Mouse (Mus musculus) limb, embryonic 13.5 days (tissue): ENCODE data around the gene Rap1b. TPM values are rescaled to one million over a fixed set of nuclear protein-coding genes. Genes with fewer than 3 reads are reported as not detected.

ENCODE experiments used
- ATAC-seq: fragments of 200-750 bp; cut with Nextera tagmentation; 2 replicates; pipeline ENCODE4 v1.8.0; 2017; ENCODE audit warnings: low read depth, moderate number of reproducible peaks, moderate TSS enrichment; ENCODE audit not compliant: low FRiP score
- H3K27ac ChIP-seq: fragments of 300-500 bp; sonication (generic); 2 replicates; pipeline ENCODE4 v1.5.1; 2015; ENCODE audit warnings: inconsistent platforms, mild to moderate bottlenecking, moderate library complexity
- H3K27me3 ChIP-seq: fragments of 300-500 bp; sonication (generic); 2 replicates; pipeline ENCODE4 v1.6.1; 2015; ENCODE audit warnings: mild to moderate bottlenecking, inconsistent platforms
- H3K36me3 ChIP-seq: fragments of 300-500 bp; sonication (generic); 2 replicates; pipeline ENCODE4 v1.6.1; 2015; ENCODE audit warnings: inconsistent platforms, mild to moderate bottlenecking, moderate library complexity
- H3K4me1 ChIP-seq: fragments of 300-500 bp; sonication (generic); 2 replicates; pipeline ENCODE4 v1.6.1; 2015; ENCODE audit warnings: inconsistent platforms
- H3K4me2 ChIP-seq: fragments of 300-500 bp; sonication (generic); replicated peaks from 2 replicates; pipeline ENCODE4 v1.6.1; 2015; ENCODE audit warnings: inconsistent platforms, mild to moderate bottlenecking, moderate library complexity
- H3K4me3 ChIP-seq: fragments of 300-500 bp; sonication (generic); 2 replicates; pipeline ENCODE4 v1.5.1; 2015; ENCODE audit warnings: moderate library complexity, mild to moderate bottlenecking, inconsistent platforms
- H3K9ac ChIP-seq: fragments of 300-500 bp; sonication (generic); 2 replicates; pipeline ENCODE4 v1.6.1; 2015; ENCODE audit warnings: mild to moderate bottlenecking, inconsistent platforms
- H3K9me3 ChIP-seq: fragments of 300-500 bp; sonication (generic); 2 replicates; pipeline ENCODE4 v1.6.1; 2016; ENCODE audit warnings: inconsistent platforms
- WGBS: fragments of 180-500 bp; shearing (Covaris S2); methylation state at CpG from one replicate; pipeline ENCODE4 v1.1.7; 2015; 5-methylcytosine and 5-hydroxymethylcytosine counted together
- polyA plus RNA-seq: library from polyadenylated mRNA; unstranded; fragments of >200 nt; fragmentation: Nextera tagmentation; extraction: Ambion mirVana; gene quantifications from 2 replicates; pipeline ENCODE4 v1.2.1, GENCODE M21; 2015

Gene Rap1b
- polyA plus RNA-seq, 1 experiment from 2014 or later: 173 TPM

DNA sequence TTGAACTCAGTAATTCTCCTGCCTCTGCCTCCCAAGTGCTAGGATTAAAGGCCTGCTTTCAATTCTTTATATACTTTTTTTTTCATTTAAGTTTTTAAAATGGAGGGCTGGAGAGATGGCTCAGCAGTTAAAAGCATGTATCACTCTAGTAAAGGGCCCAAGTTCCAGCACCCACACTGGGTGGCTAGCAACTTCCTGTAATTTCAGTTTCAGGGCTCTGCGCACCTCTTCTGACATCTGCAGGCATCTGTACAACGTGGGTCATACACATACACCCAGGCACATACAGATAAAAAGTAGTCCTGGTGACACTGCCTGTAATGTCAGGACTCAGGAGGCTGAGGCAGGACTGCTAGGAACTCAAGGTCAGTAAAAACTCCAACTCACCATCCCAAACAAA, 9.5 kb downstream of the Rap1b start:
- H3K9ac ChIP-seq: no peak overlapping the region
- H3K4me3 ChIP-seq: no peak overlapping the region
- H3K36me3 ChIP-seq: peaks cover 4% of the 10 kb centered on the region; the same call in 1 of the 2 replicates
- WGBS: 80% methylated on average over 2 of the region's 2 CpGs
- peaks cover 15% of the 10 kb centered on the region for H3K4me1 ChIP-seq
- no peaks in the 10 kb centered on the region for H3K9me3 ChIP-seq
- no peak overlapping the region for H3K4me2 ChIP-seq
- H3K27ac ChIP-seq: no peak overlapping the region
- H3K27me3 ChIP-seq: no peaks in the 10 kb centered on the region
- no peak for ATAC-seq

DNA sequence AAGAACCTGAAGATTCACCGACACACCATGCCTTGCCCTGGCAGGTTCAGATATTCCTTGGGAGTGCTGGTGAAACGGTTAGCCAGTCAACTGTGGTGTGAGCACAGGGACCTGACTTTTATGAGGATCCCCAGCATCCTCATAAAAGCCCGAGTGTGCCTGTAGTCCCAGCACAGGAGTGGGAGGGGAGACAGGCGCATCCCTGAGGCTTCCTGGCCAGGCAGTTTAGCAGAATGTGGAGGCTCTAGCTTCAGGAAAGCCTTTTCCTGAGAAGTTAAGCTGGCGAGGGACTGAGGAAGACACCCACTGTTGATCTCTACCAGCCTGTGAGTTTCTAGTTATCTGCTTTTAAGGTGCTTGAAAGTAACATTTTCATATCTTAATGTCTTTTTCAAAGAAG, 10.4 kb downstream of the Rap1b start:
- no peak overlapping the region for H3K4me3 ChIP-seq
- no peak for ATAC-seq
- 41% methylated on average over 5 of the region's 5 CpGs for WGBS
- no peaks in the 10 kb centered on the region for H3K9me3 ChIP-seq
- H3K27me3 ChIP-seq: no peaks in the 10 kb centered on the region
- H3K4me1 ChIP-seq: peaks cover 15% of the 10 kb centered on the region
- peaks cover 4% of the 10 kb centered on the region; the same call in 1 of the 2 replicates for H3K36me3 ChIP-seq
- H3K27ac ChIP-seq: no peak overlapping the region
- H3K9ac ChIP-seq: 0 out of 2 replicates have a peak overlapping the region, but pooled peaks have one; percentile 19
- no peak overlapping the region for H3K4me2 ChIP-seq

DNA sequence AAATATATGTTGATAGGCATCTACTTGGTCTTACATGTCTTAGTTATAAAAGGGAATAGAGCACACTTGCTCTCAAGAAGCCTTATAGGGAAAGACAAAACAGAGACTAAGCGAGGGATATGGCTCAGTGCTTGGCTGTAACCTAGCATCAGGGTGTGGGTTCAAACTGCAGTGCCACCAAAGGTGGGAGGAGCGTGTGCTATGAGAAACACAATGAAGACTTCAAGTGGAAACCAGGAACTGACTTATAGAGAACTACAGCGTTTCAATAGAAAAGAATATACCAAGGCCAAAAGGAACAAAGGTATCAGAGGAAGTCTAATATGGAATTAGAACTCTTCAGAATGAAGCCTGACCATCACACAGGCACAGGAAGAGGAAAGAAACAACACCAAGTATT, 15.0 kb downstream of the Rap1b start:
- ATAC-seq: no peak
- no peaks in the 10 kb centered on the region for H3K9me3 ChIP-seq
- no peak overlapping the region for H3K4me2 ChIP-seq
- peaks cover 22% of the 10 kb centered on the region for H3K4me1 ChIP-seq
- no peak overlapping the region for H3K27ac ChIP-seq
- H3K36me3 ChIP-seq: peaks cover 4% of the 10 kb centered on the region; the same call in 1 of the 2 replicates
- 88% methylated on average over 3 of the region's 3 CpGs for WGBS
- no peaks in the 10 kb centered on the region for H3K27me3 ChIP-seq
- H3K9ac ChIP-seq: no peak overlapping the region
- H3K4me3 ChIP-seq: no peak overlapping the region

DNA sequence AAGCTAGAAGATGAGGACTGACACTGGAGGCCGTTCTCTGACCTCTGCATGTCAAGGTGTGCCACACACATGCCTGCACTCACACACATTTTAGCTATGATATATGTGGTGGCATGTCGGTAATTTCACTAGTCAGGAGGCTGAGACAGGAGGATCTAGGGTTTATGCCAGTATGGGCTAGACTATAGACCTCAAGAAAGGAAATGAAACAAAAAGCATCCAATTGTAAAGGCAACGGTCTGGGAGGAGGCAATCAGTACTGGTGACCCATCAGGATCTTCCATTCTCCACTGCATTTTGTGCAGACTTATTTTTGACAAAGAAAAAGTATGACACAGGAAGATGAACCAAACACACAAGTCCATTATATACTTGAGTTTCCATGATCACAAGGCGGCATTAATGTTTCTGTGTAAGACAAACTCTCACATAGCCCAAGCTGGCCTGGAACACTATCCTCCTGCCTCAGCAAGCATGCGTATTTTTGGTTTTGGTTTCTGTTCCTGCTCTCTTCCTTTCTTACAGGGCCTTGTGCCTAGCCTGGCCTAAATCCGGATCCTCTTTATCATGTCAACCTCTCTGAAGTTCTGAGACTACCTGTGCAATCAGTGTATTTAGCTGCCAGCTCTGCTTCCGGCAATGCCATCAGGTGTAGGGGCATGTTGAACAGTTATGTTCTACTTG, 16.2 kb downstream of the Rap1b start:
- no peak overlapping the region for H3K9ac ChIP-seq
- H3K4me3 ChIP-seq: no peak overlapping the region
- no peaks in the 10 kb centered on the region for H3K27me3 ChIP-seq
- 92% methylated on average over 7 of the region's 7 CpGs for WGBS
- no peaks in the 10 kb centered on the region for H3K9me3 ChIP-seq
- ATAC-seq: no peak
- no peak overlapping the region for H3K4me2 ChIP-seq
- H3K36me3 ChIP-seq: peaks cover 4% of the 10 kb centered on the region; the same call in 1 of the 2 replicates
- H3K27ac ChIP-seq: no peak overlapping the region
- H3K4me1 ChIP-seq: peaks cover 25% of the 10 kb centered on the region

DNA sequence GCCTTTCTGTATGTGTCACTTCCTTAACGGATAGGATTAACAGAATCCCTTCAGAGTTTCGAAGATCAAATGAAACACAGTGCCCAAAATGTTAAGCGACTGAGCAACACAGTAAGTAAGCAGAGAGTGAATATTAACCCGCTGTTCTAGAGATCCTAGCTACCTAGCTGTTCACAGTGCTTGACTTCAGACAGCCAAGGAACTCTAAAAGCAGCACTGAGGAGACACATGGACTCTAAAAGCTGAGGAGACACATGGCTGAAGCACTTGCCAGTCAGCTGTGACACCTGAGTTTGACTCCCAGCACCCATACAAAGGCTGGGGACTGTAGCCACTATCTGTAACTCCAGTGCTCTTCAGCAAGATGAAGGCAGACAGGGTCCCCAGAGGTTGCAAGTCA, 16.8 kb downstream of the Rap1b start:
- Histone ChIP-seq H3K4me1 (peaks cover 25% of the 10 kb centered on the region), H3K4me3 (no peak overlapping the region), H3K36me3 (peaks cover 7% of the 10 kb centered on the region; the same call in 1 of the 2 replicates), H3K9ac (no peak overlapping the region), H3K9me3 (no peaks in the 10 kb centered on the region), H3K27me3 (no peaks in the 10 kb centered on the region), H3K27ac (no peak overlapping the region), H3K4me2 (no peak overlapping the region)
- 78% methylated on average over 4 of the region's 4 CpGs for WGBS
- no peak for ATAC-seq

DNA sequence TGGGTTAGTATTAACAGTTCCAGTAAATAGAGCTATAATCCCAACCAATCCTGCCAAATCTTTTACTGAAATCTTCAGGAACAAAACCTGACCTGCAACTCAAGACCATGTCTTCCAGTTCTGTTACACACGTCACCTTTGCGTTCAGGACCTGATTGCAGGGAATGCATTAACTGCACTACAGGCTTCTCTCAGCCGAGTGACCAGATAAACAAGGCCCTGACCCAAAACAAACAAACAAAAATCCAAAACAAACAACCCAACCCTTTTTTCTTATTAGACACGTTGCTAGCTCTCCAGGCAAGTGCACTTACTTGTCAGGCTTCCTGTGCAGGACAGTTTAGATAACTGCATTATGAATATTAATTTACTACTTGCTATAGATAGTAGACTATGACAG, 17.3 kb downstream of the Rap1b start:
- no peak overlapping the region for H3K27ac ChIP-seq
- H3K36me3 ChIP-seq: peaks cover 10% of the 10 kb centered on the region
- no peaks in the 10 kb centered on the region for H3K9me3 ChIP-seq
- H3K9ac ChIP-seq: no peak overlapping the region
- no peak overlapping the region for H3K4me2 ChIP-seq
- no peak for ATAC-seq
- H3K4me1 ChIP-seq: peaks cover 25% of the 10 kb centered on the region
- H3K27me3 ChIP-seq: no peaks in the 10 kb centered on the region
- WGBS: 66% methylated on average over 4 of the region's 4 CpGs
- H3K4me3 ChIP-seq: no peak overlapping the region

DNA sequence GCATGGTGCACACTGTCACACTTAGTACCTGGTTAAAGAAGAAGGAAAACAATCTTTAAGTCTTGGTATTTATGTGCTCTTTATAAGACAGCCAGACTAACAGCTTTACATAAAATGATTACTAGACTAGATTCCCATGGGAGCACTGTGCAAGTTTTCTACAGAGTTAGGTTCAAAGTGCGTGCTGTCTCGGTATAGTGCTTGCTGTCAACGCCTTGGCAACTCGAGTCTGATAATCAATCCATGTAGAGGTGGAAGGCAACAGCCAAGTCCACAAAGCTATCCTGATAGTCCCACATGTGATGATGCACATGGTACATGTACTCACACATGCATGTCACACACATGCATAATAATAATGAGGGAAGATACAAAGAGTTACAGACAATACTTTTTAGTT, 21.2 kb downstream of the Rap1b start:
- no peak overlapping the region for H3K27ac ChIP-seq
- H3K4me2 ChIP-seq: no peak overlapping the region
- 72% methylated on average over 4 of the region's 4 CpGs for WGBS
- H3K4me1 ChIP-seq: peaks cover 25% of the 10 kb centered on the region
- H3K4me3 ChIP-seq: no peak overlapping the region
- ATAC-seq: no peak
- H3K9ac ChIP-seq: no peak overlapping the region
- H3K36me3 ChIP-seq: peaks cover 42% of the 10 kb centered on the region
- no peaks in the 10 kb centered on the region for H3K27me3 ChIP-seq
- H3K9me3 ChIP-seq: no peaks in the 10 kb centered on the region

DNA sequence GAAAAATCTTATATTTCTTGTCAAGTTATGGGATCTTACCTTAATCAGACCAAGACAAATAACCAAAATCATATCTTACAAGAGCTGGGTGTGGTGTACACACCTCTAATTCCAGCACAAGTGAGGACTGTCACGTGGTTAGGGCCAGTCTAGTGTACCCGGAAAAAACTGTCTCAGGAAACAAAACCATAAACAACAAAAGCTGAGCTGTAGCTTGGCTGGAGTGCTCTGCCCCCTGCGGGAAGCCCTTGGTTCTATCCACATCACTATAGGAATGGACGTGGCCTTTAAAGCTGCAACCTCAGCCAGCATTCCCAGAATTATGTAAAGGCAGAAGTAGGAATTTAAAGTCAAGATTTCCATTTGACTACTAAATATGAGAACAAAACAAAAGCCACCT, 21.7 kb downstream of the Rap1b start:
- no peak overlapping the region for H3K9ac ChIP-seq
- H3K36me3 ChIP-seq: peaks cover 48% of the 10 kb centered on the region
- WGBS: 79% methylated on average over 4 of the region's 4 CpGs
- ATAC-seq: no peak
- H3K27ac ChIP-seq: no peak overlapping the region
- no peak overlapping the region for H3K4me3 ChIP-seq
- no peak overlapping the region for H3K4me2 ChIP-seq
- peaks cover 23% of the 10 kb centered on the region for H3K4me1 ChIP-seq
- H3K27me3 ChIP-seq: no peaks in the 10 kb centered on the region
- no peaks in the 10 kb centered on the region for H3K9me3 ChIP-seq

DNA sequence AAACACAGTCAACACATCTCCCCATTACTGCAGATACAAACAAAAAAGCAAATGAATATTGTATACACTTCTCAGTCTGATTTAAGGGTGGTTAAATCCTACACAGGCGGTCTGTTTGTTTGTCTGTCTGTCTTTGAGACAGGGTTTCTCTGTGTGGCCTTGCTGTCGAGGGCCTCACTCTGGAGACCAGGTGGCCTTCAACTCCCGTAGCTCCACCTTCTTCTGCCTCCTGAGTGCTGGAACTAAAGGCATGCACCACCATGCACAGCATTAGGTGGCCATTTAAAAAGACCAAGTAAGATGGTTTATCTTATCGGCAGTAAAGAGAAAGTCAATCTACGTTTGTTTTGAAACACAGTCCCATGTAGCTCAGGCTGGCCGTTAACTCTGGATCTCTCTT, 22.5 kb downstream of the Rap1b start:
- Histone ChIP-seq H3K4me2 (no peak overlapping the region), H3K4me3 (no peak overlapping the region), H3K9me3 (no peaks in the 10 kb centered on the region), H3K27me3 (no peaks in the 10 kb centered on the region), H3K9ac (no peak overlapping the region), H3K27ac (no peak overlapping the region), H3K4me1 (peaks cover 15% of the 10 kb centered on the region), H3K36me3 (peaks cover 55% of the 10 kb centered on the region)
- ATAC-seq: no peak
- 86% methylated on average over 6 of the region's 6 CpGs for WGBS

DNA sequence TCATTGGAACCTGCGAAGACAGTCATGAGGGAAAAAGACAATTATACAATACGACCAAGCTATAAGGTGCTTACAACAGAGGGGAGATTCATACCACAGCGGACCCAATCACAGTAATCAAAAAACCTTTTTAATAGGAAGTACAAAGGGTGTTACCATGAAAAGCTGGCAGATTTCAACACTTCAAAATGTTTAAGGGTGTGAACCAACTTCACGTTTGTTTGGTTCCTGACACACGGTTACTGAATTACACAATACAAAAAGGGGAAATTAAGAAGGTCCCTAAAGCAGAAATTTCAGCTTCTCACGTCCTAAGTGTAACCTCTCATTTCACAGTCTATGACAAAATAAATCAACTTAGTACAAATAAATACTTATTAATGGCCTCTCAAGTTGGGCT, 27.2 kb downstream of the Rap1b start:
- no peak for ATAC-seq
- 91% methylated on average over 6 of the region's 6 CpGs for WGBS
- no peaks in the 10 kb centered on the region for H3K27me3 ChIP-seq
- no peak overlapping the region for H3K27ac ChIP-seq
- H3K9me3 ChIP-seq: no peaks in the 10 kb centered on the region
- no peaks in the 10 kb centered on the region for H3K4me1 ChIP-seq
- no peak overlapping the region for H3K9ac ChIP-seq
- no peak overlapping the region for H3K4me3 ChIP-seq
- peaks cover 83% of the 10 kb centered on the region for H3K36me3 ChIP-seq
- H3K4me2 ChIP-seq: no peak overlapping the region

DNA sequence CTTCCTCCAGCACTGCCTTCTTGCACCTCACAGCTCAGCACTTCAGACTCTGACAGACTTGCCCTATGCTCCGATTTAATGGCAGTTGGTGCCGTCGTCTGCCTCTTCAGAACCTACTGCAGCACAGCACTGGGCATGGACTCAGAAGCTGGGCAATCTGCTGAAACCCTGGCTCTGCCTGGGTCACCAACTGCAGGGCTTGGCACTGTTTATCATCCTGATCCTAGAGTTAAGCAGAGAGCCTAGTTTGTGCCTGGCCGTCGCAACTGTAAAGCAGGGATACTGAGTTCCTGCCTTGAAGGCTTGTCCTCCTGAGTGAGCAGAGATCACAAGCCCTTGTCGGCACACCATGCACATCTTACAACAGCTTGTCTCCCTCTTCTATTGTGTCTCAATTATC, 29.1 kb downstream of the Rap1b start:
- Histone ChIP-seq H3K9me3 (no peaks in the 10 kb centered on the region), H3K4me2 (no peak overlapping the region), H3K27ac (no peak overlapping the region), H3K4me1 (no peaks in the 10 kb centered on the region), H3K4me3 (no peak overlapping the region), H3K9ac (no peak overlapping the region), H3K27me3 (no peaks in the 10 kb centered on the region), H3K36me3 (peaks cover 84% of the 10 kb centered on the region)
- 94% methylated on average over 6 of the region's 6 CpGs for WGBS
- ATAC-seq: no peak

DNA sequence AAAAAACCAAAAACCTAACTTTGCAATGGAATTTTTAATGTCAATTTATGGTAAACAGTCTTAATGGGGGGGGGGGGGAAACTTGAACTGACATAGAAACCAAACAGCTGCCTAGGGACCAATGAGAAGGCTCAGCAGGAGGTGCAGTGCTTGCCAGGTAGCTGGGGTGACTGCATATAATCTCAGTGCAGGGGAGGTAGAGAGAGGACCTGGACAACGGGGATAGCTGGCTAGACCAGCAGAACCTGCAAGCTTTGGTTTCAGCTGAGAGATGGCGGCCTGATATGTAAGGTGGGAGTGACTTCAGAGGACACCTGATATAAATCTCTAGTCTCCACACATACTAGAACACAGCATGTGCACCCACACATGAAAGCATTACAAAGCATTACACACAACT, 33.3 kb downstream of the Rap1b start:
- H3K36me3 ChIP-seq: peaks cover 54% of the 10 kb centered on the region
- ATAC-seq: no peak

DNA sequence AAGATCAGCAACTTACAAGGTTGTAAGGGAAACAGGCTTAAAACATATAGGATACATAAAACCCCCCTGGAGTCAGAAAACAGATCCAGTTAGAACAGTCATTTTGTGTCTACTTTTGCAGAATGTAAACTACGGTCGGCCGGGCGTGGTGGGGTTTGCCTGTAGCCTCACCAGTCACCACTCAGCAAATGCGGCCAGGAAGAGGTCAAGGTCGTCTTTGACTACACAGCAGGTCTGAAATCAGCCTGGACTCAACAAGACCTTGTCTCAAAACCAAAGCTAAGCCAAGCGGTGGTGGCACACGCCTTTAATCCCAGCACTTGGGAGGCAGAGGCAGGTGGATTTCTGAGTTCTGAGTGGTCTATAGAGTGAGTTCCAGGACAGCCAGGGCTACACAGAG, 34.3 kb downstream of the Rap1b start:
- Histone ChIP-seq H3K27me3 (no peaks in the 10 kb centered on the region), H3K4me1 (peaks cover 16% of the 10 kb centered on the region), H3K4me2 (no peak overlapping the region), H3K9ac (no peak overlapping the region), H3K4me3 (no peak overlapping the region), H3K36me3 (peaks cover 46% of the 10 kb centered on the region), H3K9me3 (no peaks in the 10 kb centered on the region), H3K27ac (no peak overlapping the region)
- no peak for ATAC-seq
- WGBS: 91% methylated on average over 8 of the region's 8 CpGs

More for the DNA sequence above, 33.3 kb downstream of the Rap1b start:
- Histone ChIP-seq H3K27me3 (no peaks in the 10 kb centered on the region), H3K4me3 (no peak overlapping the region), H3K9me3 (no peaks in the 10 kb centered on the region), H3K9ac (no peak overlapping the region), H3K4me1 (peaks cover 16% of the 10 kb centered on the region), H3K27ac (no peak overlapping the region), H3K4me2 (no peak overlapping the region)
- WGBS: 82% methylated on average over 2 of the region's 2 CpGs
